Mouse (Mus musculus): ENCODE measurements around the gene Atp1b1. TPM values are rescaled to one million over a fixed set of nuclear protein-coding genes. Genes with fewer than 3 reads are reported as not detected.
A peak's percentile ranks its signal among the peaks of the same experiment; 100 is the strongest.

Gene Atp1b1
- polyA plus RNA-seq, 1 experiment: 369 TPM

GRCm38 (mm10) chr1:164428644-164429043 lies 29.5 kb downstream of the Atp1b1 start:
- TF ChIP-seq POLR2A (IDR thresholded peaks at IDR 0.05; ENCODE audit: low read depth, low read length) (no peak), CTCF (IDR thresholded peaks at IDR 0.05; ENCODE audit: extremely low read depth, insufficient read length, insufficient replicate concordance, low read depth, low read length) (no peak)
- WGBS: 93% methylated on average over 9 of the region's 9 CpGs
- Histone ChIP-seq H3K4me1 (ENCODE audit: control insufficient read depth, insufficient read depth, insufficient read length, low read length) (no peaks in the 10 kb centered on the region), H3K27ac (ENCODE audit: insufficient read depth, low read depth, low read length) (no peak overlapping the region), H3K27me3 (ENCODE audit: control insufficient read depth, insufficient read depth, low read length) (no peaks in the 10 kb centered on the region), H3K36me3 (ENCODE audit: control insufficient read depth, insufficient read depth, low read length) (no peaks in the 10 kb centered on the region), H3K4me3 (ENCODE audit: low read depth, low read length) (no peak overlapping the region)

DNA sequence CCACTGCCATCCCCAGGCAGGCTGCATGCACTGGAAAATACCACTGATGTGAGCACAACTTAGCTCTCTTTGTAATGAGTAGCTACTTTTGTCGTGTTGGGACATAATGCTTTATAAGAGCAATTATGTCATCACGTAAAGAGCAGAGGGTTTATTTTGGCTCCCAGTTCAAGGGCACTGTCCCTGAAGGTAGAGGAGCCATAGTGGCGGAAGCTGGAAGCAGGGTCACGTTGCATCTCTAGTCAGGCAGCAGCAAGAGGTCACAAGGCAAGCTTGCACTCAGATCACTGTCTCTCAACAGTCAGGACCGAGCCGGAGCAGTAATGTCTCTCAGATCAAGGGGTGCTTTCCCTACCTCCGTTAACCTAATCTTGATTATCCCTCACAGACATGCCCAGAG lies 30.4 kb downstream of the Atp1b1 start:
- Histone ChIP-seq H3K27me3 (ENCODE audit: control insufficient read depth, insufficient read depth, low read length) (no peaks in the 10 kb centered on the region), H3K27ac (ENCODE audit: insufficient read depth, low read depth, low read length) (no peak overlapping the region), H3K36me3 (ENCODE audit: control insufficient read depth, insufficient read depth, low read length) (no peaks in the 10 kb centered on the region), H3K4me1 (ENCODE audit: control insufficient read depth, insufficient read depth, insufficient read length, low read length) (no peaks in the 10 kb centered on the region), H3K4me3 (ENCODE audit: low read depth, low read length) (no peak overlapping the region)
- TF ChIP-seq POLR2A (IDR thresholded peaks at IDR 0.05; ENCODE audit: low read depth, low read length): no peak
- TF ChIP-seq CTCF (IDR thresholded peaks at IDR 0.05; ENCODE audit: extremely low read depth, insufficient read length, insufficient replicate concordance, low read depth, low read length): no peak
- 86% methylated on average over 7 of the region's 7 CpGs for WGBS

- 68% methylated on average over 7 of the region's 7 CpGs for WGBS
- Histone ChIP-seq H3K4me3 (ENCODE audit: low read depth, low read length) (no peak overlapping the region), H3K4me1 (ENCODE audit: control insufficient read depth, insufficient read depth, insufficient read length, low read length) (no peaks in the 10 kb centered on the region), H3K36me3 (ENCODE audit: control insufficient read depth, insufficient read depth, low read length) (no peaks in the 10 kb centered on the region), H3K27ac (ENCODE audit: insufficient read depth, low read depth, low read length) (no peak overlapping the region), H3K27me3 (ENCODE audit: control insufficient read depth, insufficient read depth, low read length) (no peaks in the 10 kb centered on the region)
- no peak for TF ChIP-seq CTCF (IDR thresholded peaks at IDR 0.05; ENCODE audit: extremely low read depth, insufficient read length, insufficient replicate concordance, low read depth, low read length)
- no peak for TF ChIP-seq POLR2A (IDR thresholded peaks at IDR 0.05; ENCODE audit: low read depth, low read length)
These were observed 31.9 kb downstream of the Atp1b1 start for GRCm38 (mm10) chr1:164426227-164426626.

GRCm38 (mm10) chr1:164420623-164421354 lies 37.4 kb downstream of the Atp1b1 start:
- TF ChIP-seq CTCF (IDR thresholded peaks at IDR 0.05; ENCODE audit: extremely low read depth, insufficient read length, insufficient replicate concordance, low read depth, low read length): no peak
- Histone ChIP-seq H3K27me3 (ENCODE audit: control insufficient read depth, insufficient read depth, low read length) (no peaks in the 10 kb centered on the region), H3K27ac (ENCODE audit: insufficient read depth, low read depth, low read length) (peak overlapping the region; percentile 98), H3K4me1 (ENCODE audit: control insufficient read depth, insufficient read depth, insufficient read length, low read length) (peaks cover 20% of the 10 kb centered on the region; the same call in 1 of the 2 replicates), H3K4me3 (ENCODE audit: low read depth, low read length) (peak overlapping the region; percentile 12), H3K36me3 (ENCODE audit: control insufficient read depth, insufficient read depth, low read length) (no peaks in the 10 kb centered on the region)
- WGBS: 24% methylated on average over 6 of the region's 6 CpGs

DNA sequence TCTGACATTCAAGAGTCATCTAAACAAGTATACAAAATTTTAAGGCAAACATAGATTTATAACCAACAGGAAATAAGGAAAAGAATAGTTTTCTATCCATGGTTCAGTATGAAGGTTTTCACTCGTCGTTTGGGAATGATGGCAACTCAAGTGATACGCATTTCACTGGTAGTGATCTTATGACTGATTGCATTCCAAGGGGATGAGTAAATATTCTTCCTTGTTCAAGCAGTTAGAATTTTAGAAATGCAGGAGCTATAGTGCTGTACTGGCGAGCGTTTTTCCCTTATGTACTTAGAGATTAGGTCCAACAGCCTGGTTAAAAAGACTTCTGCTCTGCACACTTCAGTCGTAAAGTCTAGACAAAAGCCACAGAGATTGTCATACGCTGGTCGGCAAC lies 38.8 kb downstream of the Atp1b1 start:
- Histone ChIP-seq H3K4me3 (ENCODE audit: low read depth, low read length) (no peak overlapping the region), H3K27me3 (ENCODE audit: control insufficient read depth, insufficient read depth, low read length) (no peaks in the 10 kb centered on the region), H3K4me1 (ENCODE audit: control insufficient read depth, insufficient read depth, insufficient read length, low read length) (peaks cover 22% of the 10 kb centered on the region; the same call in 1 of the 2 replicates), H3K27ac (ENCODE audit: insufficient read depth, low read depth, low read length) (peak overlapping the region; percentile 74), H3K36me3 (ENCODE audit: control insufficient read depth, insufficient read depth, low read length) (no peaks in the 10 kb centered on the region)
- no peak for TF ChIP-seq CTCF (IDR thresholded peaks at IDR 0.05; ENCODE audit: extremely low read depth, insufficient read length, insufficient replicate concordance, low read depth, low read length)
- no peak for TF ChIP-seq POLR2A (IDR thresholded peaks at IDR 0.05; ENCODE audit: low read depth, low read length)
- 34% methylated on average over 8 of the region's 8 CpGs for WGBS

GRCm38 (mm10) chr1:164418320-164418719 lies 39.8 kb downstream of the Atp1b1 start:
- Histone ChIP-seq H3K4me3 (ENCODE audit: low read depth, low read length) (no peak overlapping the region), H3K27me3 (ENCODE audit: control insufficient read depth, insufficient read depth, low read length) (no peaks in the 10 kb centered on the region), H3K27ac (ENCODE audit: insufficient read depth, low read depth, low read length) (peak overlapping the region; percentile 78), H3K36me3 (ENCODE audit: control insufficient read depth, insufficient read depth, low read length) (no peaks in the 10 kb centered on the region), H3K4me1 (ENCODE audit: control insufficient read depth, insufficient read depth, insufficient read length, low read length) (peaks cover 28% of the 10 kb centered on the region; the same call in 1 of the 2 replicates)
- 35% methylated on average over 10 of the region's 10 CpGs for WGBS
- TF ChIP-seq CTCF (IDR thresholded peaks at IDR 0.05; ENCODE audit: extremely low read depth, insufficient read length, insufficient replicate concordance, low read depth, low read length): no peak
- TF ChIP-seq POLR2A (IDR thresholded peaks at IDR 0.05; ENCODE audit: low read depth, low read length): no peak

GRCm38 (mm10) chr1:164417604-164418003 lies 40.6 kb downstream of the Atp1b1 start:
- H3K27me3 ChIP-seq (ENCODE audit: control insufficient read depth, insufficient read depth, low read length): no peaks in the 10 kb centered on the region
- peaks cover 29% of the 10 kb centered on the region for H3K4me1 ChIP-seq (ENCODE audit: control insufficient read depth, insufficient read depth, insufficient read length, low read length)
- WGBS: 45% methylated on average over 3 of the region's 3 CpGs
- peak overlapping the region; percentile 96 for H3K27ac ChIP-seq (ENCODE audit: insufficient read depth, low read depth, low read length)
- TF ChIP-seq POLR2A (IDR thresholded peaks at IDR 0.05; ENCODE audit: low read depth, low read length): no peak
- TF ChIP-seq CTCF (IDR thresholded peaks at IDR 0.05; ENCODE audit: extremely low read depth, insufficient read length, insufficient replicate concordance, low read depth, low read length): no peak
- no peaks in the 10 kb centered on the region for H3K36me3 ChIP-seq (ENCODE audit: control insufficient read depth, insufficient read depth, low read length)
- H3K4me3 ChIP-seq (ENCODE audit: low read depth, low read length): no peak overlapping the region

All from small intestine, adult 2 months (tissue).